Mouse (Mus musculus): ENCODE data around the gene Pik3r5. TPM values are rescaled to one million over a fixed set of nuclear protein-coding genes. Genes with fewer than 3 reads are reported as not detected.

The Pik3r5 gene
- polyA plus RNA-seq, 1 experiment, result 0.69 TPM

DNA sequence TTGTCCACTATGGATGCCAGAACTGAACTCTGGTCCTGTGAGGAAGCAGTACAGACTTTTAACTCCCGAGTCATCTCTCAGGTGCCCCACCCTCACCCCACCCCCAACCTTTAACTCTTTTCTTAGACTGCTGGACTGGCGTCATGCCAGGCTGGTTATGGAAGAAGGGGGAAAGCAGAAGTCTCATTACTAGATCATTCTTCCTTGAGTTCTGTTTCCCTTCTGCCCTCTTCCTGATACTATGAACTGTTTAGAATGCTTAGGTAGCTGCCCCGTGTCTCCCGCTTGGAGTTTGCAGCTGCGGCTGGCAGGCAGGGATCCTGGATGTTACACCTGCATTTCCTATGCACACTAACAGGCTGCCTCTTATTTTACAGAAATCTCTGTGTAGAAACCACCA lies 87.9 kb downstream of the Pik3r5 start:
- H3K27ac ChIP-seq (ENCODE audit: control insufficient read depth, insufficient read depth, low read depth, low read length), result no peak overlapping the region
- TF ChIP-seq CTCF (IDR thresholded peaks at IDR 0.05; ENCODE audit: control insufficient read depth, insufficient read depth, insufficient replicate concordance, low read depth, low read length) (no peak), POLR2A (IDR thresholded peaks at IDR 0.05; ENCODE audit: control insufficient read depth, low read depth, low read length) (no peak)
- H3K4me3 ChIP-seq (ENCODE audit: control insufficient read depth, low read depth, low read length), result no peak overlapping the region
- H3K36me3 ChIP-seq (ENCODE audit: control insufficient read depth, insufficient read depth, low read length), result no peaks in the 10 kb centered on the region
- no peaks in the 10 kb centered on the region for H3K4me1 ChIP-seq (ENCODE audit: control insufficient read depth, insufficient read depth, low read length)
- H3K27me3 ChIP-seq (ENCODE audit: control insufficient read depth, insufficient read depth, low read length), result no peaks in the 10 kb centered on the region

DNA sequence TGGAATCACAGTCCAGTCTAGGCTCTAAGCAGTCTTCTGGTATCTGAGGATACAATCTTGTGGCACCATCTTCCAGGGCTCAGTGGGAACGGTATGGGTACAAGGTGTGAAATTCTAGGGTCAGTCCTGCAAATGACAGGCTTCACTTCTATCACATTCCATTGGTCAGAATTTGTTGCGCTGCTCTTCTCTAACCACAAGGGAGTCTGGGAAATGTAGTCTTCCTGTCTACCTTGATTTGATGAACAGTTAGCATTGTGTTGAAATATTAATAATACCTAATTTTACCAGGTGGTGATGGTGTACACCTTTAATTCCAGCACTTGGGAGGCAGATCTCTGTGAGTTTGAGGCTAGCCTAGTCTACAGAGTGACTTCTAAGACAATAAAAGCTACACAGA lies 88.5 kb downstream of the Pik3r5 start:
- no peak for TF ChIP-seq POLR2A (IDR thresholded peaks at IDR 0.05; ENCODE audit: control insufficient read depth, low read depth, low read length)
- no peak for TF ChIP-seq CTCF (IDR thresholded peaks at IDR 0.05; ENCODE audit: control insufficient read depth, insufficient read depth, insufficient replicate concordance, low read depth, low read length)
- no peaks in the 10 kb centered on the region for H3K36me3 ChIP-seq (ENCODE audit: control insufficient read depth, insufficient read depth, low read length)

GRCm38 (mm10) chr11:68521352-68521751 lies 89.4 kb downstream of the Pik3r5 start:
- Histone ChIP-seq H3K27ac (ENCODE audit: control insufficient read depth, insufficient read depth, low read depth, low read length) (no peak overlapping the region), H3K36me3 (ENCODE audit: control insufficient read depth, insufficient read depth, low read length) (no peaks in the 10 kb centered on the region), H3K27me3 (ENCODE audit: control insufficient read depth, insufficient read depth, low read length) (no peaks in the 10 kb centered on the region), H3K4me1 (ENCODE audit: control insufficient read depth, insufficient read depth, low read length) (no peaks in the 10 kb centered on the region), H3K4me3 (ENCODE audit: control insufficient read depth, low read depth, low read length) (no peak overlapping the region)
- no peak for TF ChIP-seq POLR2A (IDR thresholded peaks at IDR 0.05; ENCODE audit: control insufficient read depth, low read depth, low read length)
- no peak for TF ChIP-seq CTCF (IDR thresholded peaks at IDR 0.05; ENCODE audit: control insufficient read depth, insufficient read depth, insufficient replicate concordance, low read depth, low read length)

More for the DNA sequence above, 88.5 kb downstream of the Pik3r5 start:
- Histone ChIP-seq H3K4me1 (ENCODE audit: control insufficient read depth, insufficient read depth, low read length) (no peaks in the 10 kb centered on the region), H3K27ac (ENCODE audit: control insufficient read depth, insufficient read depth, low read depth, low read length) (no peak overlapping the region), H3K4me3 (ENCODE audit: control insufficient read depth, low read depth, low read length) (no peak overlapping the region), H3K27me3 (ENCODE audit: control insufficient read depth, insufficient read depth, low read length) (no peaks in the 10 kb centered on the region)

DNA sequence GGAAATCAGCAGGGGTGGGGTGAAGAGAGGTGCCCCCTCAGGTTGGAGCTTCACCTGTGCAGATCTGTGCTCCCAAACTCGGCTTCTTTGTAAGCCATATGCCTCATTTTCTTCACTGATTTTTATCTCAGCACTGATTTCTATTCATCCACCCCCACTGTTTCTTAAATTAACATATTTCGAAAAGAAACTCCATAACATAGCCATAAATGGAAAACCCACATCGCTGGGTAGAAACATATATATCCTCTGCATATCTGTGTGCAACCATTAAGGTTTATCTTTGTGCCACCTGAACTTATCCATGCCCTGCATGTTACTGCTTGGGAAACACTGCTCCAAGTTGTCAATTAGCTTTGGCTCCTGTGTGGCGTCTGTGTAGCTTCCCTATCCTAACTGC lies 94.5 kb downstream of the Pik3r5 start:
- TF ChIP-seq CTCF (IDR thresholded peaks at IDR 0.05; ENCODE audit: control insufficient read depth, insufficient read depth, insufficient replicate concordance, low read depth, low read length), result no peak
- no peak for TF ChIP-seq POLR2A (IDR thresholded peaks at IDR 0.05; ENCODE audit: control insufficient read depth, low read depth, low read length)
- H3K36me3 ChIP-seq (ENCODE audit: control insufficient read depth, insufficient read depth, low read length), result no peaks in the 10 kb centered on the region
- no peak overlapping the region for H3K27ac ChIP-seq (ENCODE audit: control insufficient read depth, insufficient read depth, low read depth, low read length)
- no peaks in the 10 kb centered on the region for H3K27me3 ChIP-seq (ENCODE audit: control insufficient read depth, insufficient read depth, low read length)
- no peak overlapping the region for H3K4me3 ChIP-seq (ENCODE audit: control insufficient read depth, low read depth, low read length)
- H3K4me1 ChIP-seq (ENCODE audit: control insufficient read depth, insufficient read depth, low read length), result no peaks in the 10 kb centered on the region

GRCm38 (mm10) chr11:68531066-68531806 lies 99.3 kb downstream of the Pik3r5 start:
- H3K4me3 ChIP-seq (ENCODE audit: control insufficient read depth, low read depth, low read length), result no peak overlapping the region
- no peaks in the 10 kb centered on the region for H3K27me3 ChIP-seq (ENCODE audit: control insufficient read depth, insufficient read depth, low read length)
- H3K4me1 ChIP-seq (ENCODE audit: control insufficient read depth, insufficient read depth, low read length), result peaks cover 6% of the 10 kb centered on the region
- TF ChIP-seq POLR2A (IDR thresholded peaks at IDR 0.05; ENCODE audit: control insufficient read depth, low read depth, low read length) (no peak), CTCF (IDR thresholded peaks at IDR 0.05; ENCODE audit: control insufficient read depth, insufficient read depth, insufficient replicate concordance, low read depth, low read length) (peak; percentile 27; the same call in 1 of the 2 replicates)
- no peaks in the 10 kb centered on the region for H3K36me3 ChIP-seq (ENCODE audit: control insufficient read depth, insufficient read depth, low read length)
- H3K27ac ChIP-seq (ENCODE audit: control insufficient read depth, insufficient read depth, low read depth, low read length), result no peak overlapping the region

- H3K4me1 ChIP-seq (ENCODE audit: control insufficient read depth, insufficient read depth, low read length), result peaks cover 6% of the 10 kb centered on the region
- TF ChIP-seq CTCF (IDR thresholded peaks at IDR 0.05; ENCODE audit: control insufficient read depth, insufficient read depth, insufficient replicate concordance, low read depth, low read length), result no peak
- TF ChIP-seq POLR2A (IDR thresholded peaks at IDR 0.05; ENCODE audit: control insufficient read depth, low read depth, low read length), result no peak
- no peaks in the 10 kb centered on the region for H3K36me3 ChIP-seq (ENCODE audit: control insufficient read depth, insufficient read depth, low read length)
- H3K27ac ChIP-seq (ENCODE audit: control insufficient read depth, insufficient read depth, low read depth, low read length), result no peak overlapping the region
- no peak overlapping the region for H3K4me3 ChIP-seq (ENCODE audit: control insufficient read depth, low read depth, low read length)
- H3K27me3 ChIP-seq (ENCODE audit: control insufficient read depth, insufficient read depth, low read length), result no peaks in the 10 kb centered on the region
These were observed 100.1 kb downstream of the Pik3r5 start for GRCm38 (mm10) chr11:68531941-68532535.

DNA sequence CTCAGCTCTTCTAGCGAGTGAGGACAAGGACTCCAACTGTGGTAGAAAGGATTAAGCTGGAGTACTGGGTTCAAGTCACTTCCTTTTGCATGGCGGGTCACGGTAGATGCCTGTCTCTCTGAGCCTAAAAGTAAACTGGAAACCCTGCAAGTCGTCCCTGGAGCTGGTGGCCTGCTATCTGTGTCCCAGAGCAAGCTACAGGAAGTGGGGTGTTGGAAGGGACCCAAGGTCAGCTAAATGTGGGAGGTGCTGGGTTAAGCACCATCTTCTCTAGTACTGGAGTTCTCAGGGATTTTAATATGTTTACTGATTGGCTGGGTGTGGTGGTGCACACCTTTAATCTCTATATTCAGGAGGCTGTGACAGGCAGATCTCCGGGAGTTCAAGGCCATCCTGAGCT lies 100.9 kb downstream of the Pik3r5 start:
- H3K4me1 ChIP-seq (ENCODE audit: control insufficient read depth, insufficient read depth, low read length), result peaks cover 6% of the 10 kb centered on the region
- no peaks in the 10 kb centered on the region for H3K27me3 ChIP-seq (ENCODE audit: control insufficient read depth, insufficient read depth, low read length)
- TF ChIP-seq POLR2A (IDR thresholded peaks at IDR 0.05; ENCODE audit: control insufficient read depth, low read depth, low read length) (no peak), CTCF (IDR thresholded peaks at IDR 0.05; ENCODE audit: control insufficient read depth, insufficient read depth, insufficient replicate concordance, low read depth, low read length) (no peak)
- no peak overlapping the region for H3K27ac ChIP-seq (ENCODE audit: control insufficient read depth, insufficient read depth, low read depth, low read length)
- H3K36me3 ChIP-seq (ENCODE audit: control insufficient read depth, insufficient read depth, low read length), result no peaks in the 10 kb centered on the region
- H3K4me3 ChIP-seq (ENCODE audit: control insufficient read depth, low read depth, low read length), result no peak overlapping the region
